Mouse (Mus musculus): ENCODE measurements at regions not wholly inside any gene's neighbourhood (a gene's known extent, or its start where the extent isn't known, plus 50 kb on each side); places are given as distances from the start of the nearest gene placed in this dataset.

- no peak for ATAC-seq (ENCODE audit: low FRiP score, low TSS enrichment)
- H3K4me1 ChIP-seq (ENCODE audit: insufficient read depth, low read length), result no peaks in the 10 kb centered on the region
- WGBS, result 89% methylated on average over 1 of the region's 1 CpGs
These were observed 52.8 kb upstream of the Chodl start for GRCm38 (mm10) chr16:78877941-78878340.

GRCm38 (mm10) chr16:78859006-78859405 is 71.7 kb upstream of the Chodl start:
- no peak for ATAC-seq (ENCODE audit: low FRiP score, low TSS enrichment)
- H3K4me2 ChIP-seq (replicated peaks; ENCODE audit: low read depth, low read length), result no peak overlapping the region
- no peaks in the 10 kb centered on the region for H3K27me3 ChIP-seq (ENCODE audit: insufficient read depth, low read length)
- H3K4me3 ChIP-seq (ENCODE audit: low read length), result no peak overlapping the region
- no peak overlapping the region for H3K9ac ChIP-seq (replicated peaks; ENCODE audit: low read length)
- H3K27ac ChIP-seq (ENCODE audit: low read length), result no peak overlapping the region
- H3K4me1 ChIP-seq (ENCODE audit: insufficient read depth, low read length), result no peaks in the 10 kb centered on the region
- WGBS, result 82% methylated on average over 4 of the region's 4 CpGs
- no peaks in the 10 kb centered on the region for H3K9me3 ChIP-seq (ENCODE audit: low read length)
- no peaks in the 10 kb centered on the region for H3K36me3 ChIP-seq (ENCODE audit: insufficient read depth, low read length)

More at GRCm38 (mm10) chr16:78877941-78878340, 52.8 kb upstream of the Chodl start:
- H3K27me3 ChIP-seq (ENCODE audit: insufficient read depth, low read length), result no peaks in the 10 kb centered on the region
- no peak overlapping the region for H3K4me3 ChIP-seq (ENCODE audit: low read length)
- no peak overlapping the region for H3K4me2 ChIP-seq (replicated peaks; ENCODE audit: low read depth, low read length)
- H3K9me3 ChIP-seq (ENCODE audit: low read length), result no peaks in the 10 kb centered on the region
- H3K9ac ChIP-seq (replicated peaks; ENCODE audit: low read length), result no peak overlapping the region
- no peaks in the 10 kb centered on the region for H3K36me3 ChIP-seq (ENCODE audit: insufficient read depth, low read length)
- no peak overlapping the region for H3K27ac ChIP-seq (ENCODE audit: low read length)

GRCm38 (mm10) chr16:78830957-78831356 is 99.8 kb upstream of the Chodl start:
- 69% methylated on average over 7 of the region's 7 CpGs for WGBS
- no peaks in the 10 kb centered on the region for H3K27me3 ChIP-seq (ENCODE audit: insufficient read depth, low read length)

GRCm38 (mm10) chr16:78827739-78828138 is 103.0 kb upstream of the Chodl start:
- Histone ChIP-seq H3K4me3 (ENCODE audit: low read length) (no peak overlapping the region), H3K4me1 (ENCODE audit: insufficient read depth, low read length) (no peaks in the 10 kb centered on the region), H3K9ac (replicated peaks; ENCODE audit: low read length) (no peak overlapping the region), H3K9me3 (ENCODE audit: low read length) (no peaks in the 10 kb centered on the region), H3K27me3 (ENCODE audit: insufficient read depth, low read length) (no peaks in the 10 kb centered on the region), H3K36me3 (ENCODE audit: insufficient read depth, low read length) (no peaks in the 10 kb centered on the region), H3K4me2 (replicated peaks; ENCODE audit: low read depth, low read length) (no peak overlapping the region), H3K27ac (ENCODE audit: low read length) (no peak overlapping the region)
- WGBS, result 33% methylated on average over 3 of the region's 3 CpGs
- ATAC-seq (ENCODE audit: low FRiP score, low TSS enrichment), result no peak

More at GRCm38 (mm10) chr16:78830957-78831356, 99.8 kb upstream of the Chodl start:
- Histone ChIP-seq H3K4me1 (ENCODE audit: insufficient read depth, low read length) (no peaks in the 10 kb centered on the region), H3K4me2 (replicated peaks; ENCODE audit: low read depth, low read length) (no peak overlapping the region), H3K9me3 (ENCODE audit: low read length) (no peaks in the 10 kb centered on the region), H3K4me3 (ENCODE audit: low read length) (no peak overlapping the region), H3K27ac (ENCODE audit: low read length) (no peak overlapping the region), H3K36me3 (ENCODE audit: insufficient read depth, low read length) (no peaks in the 10 kb centered on the region), H3K9ac (replicated peaks; ENCODE audit: low read length) (no peak overlapping the region)
- no peak for ATAC-seq (ENCODE audit: low FRiP score, low TSS enrichment)

GRCm38 (mm10) chr16:78790064-78790463 is 140.7 kb upstream of the Chodl start:
- WGBS, result 73% methylated on average over 2 of the region's 2 CpGs
- Histone ChIP-seq H3K27ac (ENCODE audit: low read length) (no peak overlapping the region), H3K9ac (replicated peaks; ENCODE audit: low read length) (no peak overlapping the region)

GRCm38 (mm10) chr16:78759226-78759625 is 171.5 kb upstream of the Chodl start:
- Histone ChIP-seq H3K9me3 (ENCODE audit: low read length) (no peaks in the 10 kb centered on the region), H3K36me3 (ENCODE audit: insufficient read depth, low read length) (no peaks in the 10 kb centered on the region), H3K4me1 (ENCODE audit: insufficient read depth, low read length) (no peaks in the 10 kb centered on the region), H3K27me3 (ENCODE audit: insufficient read depth, low read length) (no peaks in the 10 kb centered on the region), H3K4me2 (replicated peaks; ENCODE audit: low read depth, low read length) (no peak overlapping the region), H3K27ac (ENCODE audit: low read length) (no peak overlapping the region), H3K4me3 (ENCODE audit: low read length) (no peak overlapping the region), H3K9ac (replicated peaks; ENCODE audit: low read length) (no peak overlapping the region)
- no peak for ATAC-seq (ENCODE audit: low FRiP score, low TSS enrichment)

More at GRCm38 (mm10) chr16:78790064-78790463, 140.7 kb upstream of the Chodl start:
- Histone ChIP-seq H3K4me2 (replicated peaks; ENCODE audit: low read depth, low read length) (no peak overlapping the region), H3K27me3 (ENCODE audit: insufficient read depth, low read length) (no peaks in the 10 kb centered on the region), H3K4me1 (ENCODE audit: insufficient read depth, low read length) (no peaks in the 10 kb centered on the region), H3K4me3 (ENCODE audit: low read length) (no peak overlapping the region), H3K9me3 (ENCODE audit: low read length) (no peaks in the 10 kb centered on the region), H3K36me3 (ENCODE audit: insufficient read depth, low read length) (no peaks in the 10 kb centered on the region)
- no peak for ATAC-seq (ENCODE audit: low FRiP score, low TSS enrichment)

GRCm38 (mm10) chr16:78737902-78738301 is 161.4 kb upstream of the D16Ertd472e start:
- H3K27me3 ChIP-seq (ENCODE audit: insufficient read depth, low read length), result no peaks in the 10 kb centered on the region
- WGBS, result 78% methylated on average over 4 of the region's 4 CpGs
- no peak overlapping the region for H3K4me2 ChIP-seq (replicated peaks; ENCODE audit: low read depth, low read length)
- H3K9ac ChIP-seq (replicated peaks; ENCODE audit: low read length), result no peak overlapping the region
- H3K4me1 ChIP-seq (ENCODE audit: insufficient read depth, low read length), result no peaks in the 10 kb centered on the region
- no peak for ATAC-seq (ENCODE audit: low FRiP score, low TSS enrichment)
- no peak overlapping the region for H3K4me3 ChIP-seq (ENCODE audit: low read length)
- H3K27ac ChIP-seq (ENCODE audit: low read length), result no peak overlapping the region
- no peaks in the 10 kb centered on the region for H3K36me3 ChIP-seq (ENCODE audit: insufficient read depth, low read length)
- no peaks in the 10 kb centered on the region for H3K9me3 ChIP-seq (ENCODE audit: low read length)

- no peak overlapping the region for H3K9ac ChIP-seq (replicated peaks; ENCODE audit: low read length)
- H3K36me3 ChIP-seq (ENCODE audit: insufficient read depth, low read length), result no peaks in the 10 kb centered on the region
- no peak overlapping the region for H3K27ac ChIP-seq (ENCODE audit: low read length)
- H3K4me3 ChIP-seq (ENCODE audit: low read length), result no peak overlapping the region
- no peaks in the 10 kb centered on the region for H3K4me1 ChIP-seq (ENCODE audit: insufficient read depth, low read length)
- H3K4me2 ChIP-seq (replicated peaks; ENCODE audit: low read depth, low read length), result no peak overlapping the region
- peak; percentile 57; the same call in 1 of the 2 replicates for ATAC-seq (ENCODE audit: low FRiP score, low TSS enrichment)
- no peaks in the 10 kb centered on the region for H3K27me3 ChIP-seq (ENCODE audit: insufficient read depth, low read length)
- 48% methylated on average over 13 of the region's 13 CpGs for whole genome bisulfite sequencing
- H3K9me3 ChIP-seq (ENCODE audit: low read length), result no peaks in the 10 kb centered on the region
These were observed 154.3 kb upstream of the D16Ertd472e start for GRCm38 (mm10) chr16:78730583-78731501.

- Histone ChIP-seq H3K27me3 (ENCODE audit: insufficient read depth, low read length) (no peaks in the 10 kb centered on the region), H3K4me2 (replicated peaks; ENCODE audit: low read depth, low read length) (no peak overlapping the region), H3K27ac (ENCODE audit: low read length) (no peak overlapping the region), H3K9me3 (ENCODE audit: low read length) (no peaks in the 10 kb centered on the region), H3K9ac (replicated peaks; ENCODE audit: low read length) (no peak overlapping the region), H3K4me1 (ENCODE audit: insufficient read depth, low read length) (no peaks in the 10 kb centered on the region), H3K36me3 (ENCODE audit: insufficient read depth, low read length) (no peaks in the 10 kb centered on the region), H3K4me3 (ENCODE audit: low read length) (no peak overlapping the region)
- peak; percentile 31; the same call in 1 of the 2 replicates for ATAC-seq (ENCODE audit: low FRiP score, low TSS enrichment)
- 68% methylated on average over 2 of the region's 2 CpGs for WGBS
These were observed 149.0 kb upstream of the D16Ertd472e start for GRCm38 (mm10) chr16:78725541-78725940.

- WGBS, result 85% methylated on average over 7 of the region's 7 CpGs
- no peaks in the 10 kb centered on the region for H3K9me3 ChIP-seq (ENCODE audit: low read length)
- no peak for ATAC-seq (ENCODE audit: low FRiP score, low TSS enrichment)
- H3K9ac ChIP-seq (replicated peaks; ENCODE audit: low read length), result no peak overlapping the region
- no peak overlapping the region for H3K27ac ChIP-seq (ENCODE audit: low read length)
- no peak overlapping the region for H3K4me2 ChIP-seq (replicated peaks; ENCODE audit: low read depth, low read length)
- H3K36me3 ChIP-seq (ENCODE audit: insufficient read depth, low read length), result no peaks in the 10 kb centered on the region
- H3K27me3 ChIP-seq (ENCODE audit: insufficient read depth, low read length), result no peaks in the 10 kb centered on the region
- H3K4me3 ChIP-seq (ENCODE audit: low read length), result no peak overlapping the region
- H3K4me1 ChIP-seq (ENCODE audit: insufficient read depth, low read length), result no peaks in the 10 kb centered on the region
These were observed 133.4 kb upstream of the D16Ertd472e start for GRCm38 (mm10) chr16:78709943-78710342.
